Mouse (Mus musculus) midbrain, embryonic 16.5 days (tissue): Measurements from ENCODE around the gene Iqch. TPM values are rescaled to one million over a fixed set of nuclear protein-coding genes. Genes with fewer than 3 reads are reported as not detected.

Source experiments
- ATAC-seq: fragments of 200-750 bp; cut with Nextera tagmentation; 2 replicates; pipeline ENCODE4 v1.8.0; 2017; ENCODE audit warnings: moderate TSS enrichment
- H3K27ac ChIP-seq: fragments of 300-500 bp; sonication (generic); 2 replicates; pipeline ENCODE4 v1.5.1; 2014; ENCODE audit warnings: mild to moderate bottlenecking, low read length, mixed read lengths
- H3K27me3 ChIP-seq: fragments of 300-500 bp; sonication (generic); 2 replicates; pipeline ENCODE4 v1.6.1; 2014; ENCODE audit warnings: low read depth, low read length, mixed read lengths; ENCODE audit not compliant: control insufficient read depth, insufficient read depth
- H3K36me3 ChIP-seq: fragments of 300-500 bp; sonication (generic); 2 replicates; pipeline ENCODE4 v1.6.1; 2014; ENCODE audit warnings: mild to moderate bottlenecking, low read length, moderate library complexity, mixed read lengths; ENCODE audit not compliant: control insufficient read depth, insufficient read depth
- H3K4me1 ChIP-seq: fragments of 300-500 bp; sonication (generic); 2 replicates; pipeline ENCODE4 v1.6.1; 2014; ENCODE audit warnings: mild to moderate bottlenecking, low read length, mixed read lengths; ENCODE audit not compliant: control insufficient read depth, insufficient read depth
- H3K4me2 ChIP-seq: fragments of 300-500 bp; sonication (generic); 2 replicates; pipeline ENCODE4 v1.6.1; 2014; ENCODE audit warnings: mild to moderate bottlenecking, low read length, mixed read lengths
- H3K4me3 ChIP-seq: fragments of 300-500 bp; sonication (generic); 2 replicates; pipeline ENCODE4 v1.5.1; 2014; ENCODE audit warnings: low read depth, mild to moderate bottlenecking, low read length, moderate library complexity, mixed read lengths
- H3K9ac ChIP-seq: fragments of 300-500 bp; sonication (generic); 2 replicates; pipeline ENCODE4 v1.6.1; 2014; ENCODE audit warnings: low read depth, low read length, mixed read lengths
- H3K9me3 ChIP-seq: fragments of 300-500 bp; sonication (generic); replicated peaks from 2 replicates; pipeline ENCODE4 v1.6.1; 2014; ENCODE audit warnings: mild to moderate bottlenecking, low read length, mixed read lengths; ENCODE audit not compliant: control insufficient read depth, poor library complexity, severe bottlenecking
- WGBS: fragments of 180-500 bp; shearing (Covaris S2); extraction: QIAGEN DNeasy Blood & Tissue Kit; methylation state at CpG from one replicate; pipeline ENCODE4 v1.1.7; 2014; 5-methylcytosine and 5-hydroxymethylcytosine counted together
- polyA plus RNA-seq: library from polyadenylated mRNA; unstranded; fragments of >200 nt; fragmentation: Nextera tagmentation; extraction: Ambion mirVana; gene quantifications from 2 replicates; pipeline ENCODE4 v1.2.1, GENCODE M21; 2015

Gene Iqch
- polyA plus RNA-seq, 1 experiment from 2014 or later, result 0.15 TPM

DNA sequence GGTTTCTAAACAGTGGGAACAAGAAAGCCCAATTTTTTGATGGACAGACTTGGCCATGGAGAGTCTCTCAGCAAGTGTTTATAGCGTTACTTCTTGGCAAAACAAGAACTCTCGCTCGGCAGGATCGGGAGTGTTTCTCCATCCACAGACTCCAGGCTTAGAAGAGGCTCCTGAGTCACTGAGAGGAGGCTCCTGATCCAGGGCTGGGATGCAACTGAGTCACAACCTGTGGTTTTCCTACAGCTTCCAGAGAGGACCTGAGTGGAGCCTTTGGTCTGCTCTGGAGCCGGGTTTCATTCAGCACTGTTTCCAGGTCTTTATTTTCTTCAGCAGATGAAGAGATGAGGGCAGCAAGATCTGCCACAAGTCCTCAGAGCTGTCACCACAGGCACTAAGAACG, 5.7 kb upstream of the Iqch start:
- Histone ChIP-seq H3K9ac (no peak overlapping the region), H3K27ac (no peak overlapping the region), H3K4me2 (no peak overlapping the region), H3K4me1 (peaks cover 18% of the 10 kb centered on the region), H3K4me3 (no peak overlapping the region), H3K27me3 (no peaks in the 10 kb centered on the region), H3K36me3 (no peaks in the 10 kb centered on the region), H3K9me3 (no peaks in the 10 kb centered on the region)
- no peak for ATAC-seq
- 79% methylated on average over 6 of the region's 6 CpGs for WGBS

DNA sequence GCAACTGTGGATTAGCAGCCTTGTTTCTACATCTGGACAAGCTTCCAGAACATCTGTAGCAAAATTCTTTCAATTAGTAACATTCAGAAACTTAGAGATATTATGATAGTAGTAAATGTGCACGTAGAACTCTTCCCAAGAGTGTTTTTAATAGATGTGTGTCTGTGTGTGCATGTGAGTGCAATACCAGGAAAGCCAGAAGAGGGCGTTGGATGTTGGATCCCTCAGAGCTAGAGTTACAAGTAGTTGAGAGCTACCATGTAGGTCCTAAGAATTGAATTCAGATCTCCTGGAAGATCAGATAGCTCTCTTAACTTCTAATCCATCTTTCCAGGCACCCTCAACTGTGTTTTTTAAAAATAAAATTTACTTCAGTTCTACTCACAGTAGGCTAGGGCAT, 4.3 kb upstream of the Iqch start:
- Histone ChIP-seq H3K27ac (no peak overlapping the region), H3K36me3 (no peaks in the 10 kb centered on the region), H3K4me2 (no peak overlapping the region), H3K4me1 (peaks cover 11% of the 10 kb centered on the region), H3K9me3 (no peaks in the 10 kb centered on the region), H3K4me3 (no peak overlapping the region), H3K27me3 (no peaks in the 10 kb centered on the region), H3K9ac (no peak overlapping the region)
- ATAC-seq, result no peak
- 80% methylated on average over 2 of the region's 2 CpGs for WGBS

- peak overlapping the region; percentile 22; the same call in 1 of the 2 replicates for H3K9ac ChIP-seq
- H3K27ac ChIP-seq, result no peak overlapping the region
- H3K4me2 ChIP-seq, result peak overlapping the region; percentile 61
- H3K4me1 ChIP-seq, result peaks cover 11% of the 10 kb centered on the region
- 66% methylated on average over 6 of the region's 6 CpGs for WGBS
- no peak for ATAC-seq
- no peaks in the 10 kb centered on the region for H3K27me3 ChIP-seq
- H3K36me3 ChIP-seq, result no peaks in the 10 kb centered on the region
- no peaks in the 10 kb centered on the region for H3K9me3 ChIP-seq
- H3K4me3 ChIP-seq, result no peak overlapping the region; the same call in 1 of the 2 replicates
These were observed 1.6 kb upstream of the Iqch start for GRCm38 (mm10) chr9:63603849-63604248.

GRCm38 (mm10) chr9:63596660-63597059, 5.6 kb downstream of the Iqch start:
- no peak overlapping the region for H3K27ac ChIP-seq
- 86% methylated on average over 9 of the region's 9 CpGs for WGBS

GRCm38 (mm10) chr9:63595652-63596051, 6.6 kb downstream of the Iqch start:
- no peak for ATAC-seq
- H3K9me3 ChIP-seq, result no peaks in the 10 kb centered on the region
- WGBS, result 80% methylated on average over 8 of the region's 8 CpGs
- H3K36me3 ChIP-seq, result no peaks in the 10 kb centered on the region
- H3K9ac ChIP-seq, result no peak overlapping the region
- no peaks in the 10 kb centered on the region for H3K4me1 ChIP-seq
- H3K4me2 ChIP-seq, result no peak overlapping the region
- H3K4me3 ChIP-seq, result no peak overlapping the region
- no peak overlapping the region for H3K27ac ChIP-seq
- no peaks in the 10 kb centered on the region for H3K27me3 ChIP-seq

More at GRCm38 (mm10) chr9:63596660-63597059, 5.6 kb downstream of the Iqch start:
- ATAC-seq, result no peak
- Histone ChIP-seq H3K27me3 (no peaks in the 10 kb centered on the region), H3K4me3 (no peak overlapping the region), H3K4me2 (no peak overlapping the region), H3K4me1 (no peaks in the 10 kb centered on the region), H3K9ac (no peak overlapping the region), H3K9me3 (no peaks in the 10 kb centered on the region), H3K36me3 (no peaks in the 10 kb centered on the region)

- Histone ChIP-seq H3K27me3 (no peaks in the 10 kb centered on the region), H3K4me3 (no peak overlapping the region), H3K4me2 (no peak overlapping the region), H3K36me3 (no peaks in the 10 kb centered on the region), H3K9me3 (no peaks in the 10 kb centered on the region), H3K27ac (no peak overlapping the region), H3K9ac (no peak overlapping the region), H3K4me1 (no peaks in the 10 kb centered on the region)
- 94% methylated on average over 1 of the region's 1 CpGs for WGBS
- ATAC-seq, result no peak
These were observed 7.3 kb downstream of the Iqch start for GRCm38 (mm10) chr9:63595032-63595431.

DNA sequence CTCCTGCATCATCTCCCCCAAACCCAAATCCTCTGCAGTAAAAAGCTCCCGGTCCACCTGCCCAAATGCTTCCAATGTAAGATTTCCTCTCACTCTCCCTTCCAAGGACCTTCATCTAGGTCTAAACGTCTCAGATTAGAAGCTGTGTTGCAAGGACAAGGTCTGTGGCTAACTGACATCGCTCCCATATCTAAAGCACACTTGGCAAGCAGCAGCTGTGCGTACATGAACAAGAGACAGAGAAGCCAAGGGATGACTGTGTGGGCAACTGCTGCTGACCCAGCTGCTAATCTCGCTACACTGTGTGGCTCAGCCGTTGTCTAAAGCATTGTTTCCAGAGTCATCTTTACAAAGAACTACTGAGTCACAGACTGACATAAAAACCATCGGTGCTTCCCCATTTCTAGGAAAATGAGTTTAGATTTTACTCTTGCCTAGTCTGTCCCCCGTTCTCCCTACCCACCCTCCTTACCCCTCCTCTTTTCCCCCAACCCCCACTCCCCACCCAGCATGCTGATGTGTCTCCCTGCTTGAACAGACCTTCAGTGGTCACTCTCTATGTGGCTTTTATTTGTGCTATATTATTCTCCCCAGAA, 10.5 kb downstream of the Iqch start:
- Histone ChIP-seq H3K27me3 (no peaks in the 10 kb centered on the region), H3K36me3 (no peaks in the 10 kb centered on the region), H3K4me1 (no peaks in the 10 kb centered on the region), H3K9me3 (peaks cover 5% of the 10 kb centered on the region; the same call in 1 of the 2 replicates), H3K27ac (no peak overlapping the region), H3K9ac (no peak overlapping the region), H3K4me2 (no peak overlapping the region), H3K4me3 (no peak overlapping the region)
- no peak for ATAC-seq
- 89% methylated on average over 8 of the region's 8 CpGs for WGBS

- WGBS, result 94% methylated on average over 4 of the region's 4 CpGs
These were observed 11.7 kb downstream of the Iqch start for GRCm38 (mm10) chr9:63590592-63590991.

GRCm38 (mm10) chr9:63589209-63589608, 13.1 kb downstream of the Iqch start:
- no peaks in the 10 kb centered on the region for H3K36me3 ChIP-seq
- H3K4me2 ChIP-seq, result no peak overlapping the region
- peaks cover 8% of the 10 kb centered on the region; the same call in 1 of the 2 replicates for H3K9me3 ChIP-seq
- H3K4me1 ChIP-seq, result no peaks in the 10 kb centered on the region
- no peaks in the 10 kb centered on the region for H3K27me3 ChIP-seq
- H3K4me3 ChIP-seq, result no peak overlapping the region
- 79% methylated on average over 6 of the region's 6 CpGs for WGBS
- H3K27ac ChIP-seq, result no peak overlapping the region
- H3K9ac ChIP-seq, result no peak overlapping the region
- no peak for ATAC-seq

More at GRCm38 (mm10) chr9:63590592-63590991, 11.7 kb downstream of the Iqch start:
- Histone ChIP-seq H3K4me2 (no peak overlapping the region), H3K9me3 (peaks cover 8% of the 10 kb centered on the region; the same call in 1 of the 2 replicates), H3K9ac (no peak overlapping the region), H3K36me3 (no peaks in the 10 kb centered on the region), H3K4me1 (no peaks in the 10 kb centered on the region), H3K27me3 (no peaks in the 10 kb centered on the region), H3K27ac (no peak overlapping the region), H3K4me3 (no peak overlapping the region)
- ATAC-seq, result no peak
